Mouse (Mus musculus) heart, adult 8-10 months (tissue): ENCODE results near the gene Cfap161. TPM values are rescaled to one million over a fixed set of nuclear protein-coding genes. Genes with fewer than 3 reads are reported as not detected.

ENCODE experiments used
- DNase-seq: peaks from one replicate; pipeline ENCODE4 v3.0.0; 2022; ENCODE audit warnings: low spot score
- total RNA-seq, 4 experiments: library from RNA; stranded (reverse); gene quantifications; 2 replicates each; pipeline ENCODE4 v1.2.4; 2022

Gene Cfap161
- total RNA-seq, 4 experiments from 2014 or later, result not detected

DNA sequence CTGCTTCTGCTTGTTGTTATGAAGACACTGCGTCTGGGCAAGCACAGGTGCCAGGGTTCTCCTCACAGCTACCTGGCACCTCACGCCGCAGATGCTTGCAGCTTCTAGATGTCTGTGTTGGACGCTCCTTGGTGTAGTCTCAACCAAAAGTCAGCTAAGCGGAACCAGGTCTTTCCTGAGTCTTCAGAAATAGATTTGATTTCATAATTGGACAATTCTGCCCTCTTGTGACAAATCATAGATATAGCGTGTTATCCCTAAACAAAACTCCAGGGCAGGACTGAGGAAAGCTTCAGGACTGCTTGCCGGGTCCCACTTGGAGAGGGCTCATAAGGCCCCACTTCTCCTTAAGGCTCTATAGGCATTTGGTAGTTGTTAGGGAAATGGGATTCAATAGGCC lies 7.8 kb upstream of the Cfap161 start:
- peak; percentile 70 for DNase-seq

DNA sequence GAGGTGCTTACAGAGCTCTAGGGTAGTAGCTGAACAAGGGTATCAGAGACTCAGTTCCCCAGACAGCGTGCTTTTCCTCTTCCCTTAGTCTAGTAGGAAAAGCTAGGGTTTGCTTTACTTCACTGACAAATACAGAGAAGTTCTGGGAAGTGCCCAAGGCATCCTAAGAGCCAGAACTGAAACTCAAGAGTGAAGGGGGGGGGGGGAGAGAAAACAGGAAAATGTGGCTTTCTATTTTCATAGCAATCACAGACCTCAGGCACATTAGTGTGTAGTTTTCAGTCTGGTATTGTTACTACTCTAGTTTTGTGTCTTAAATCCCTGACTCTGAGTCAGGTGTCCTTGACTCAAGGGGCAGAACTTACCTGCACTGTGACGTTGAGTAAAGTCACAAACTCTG lies 7.3 kb upstream of the Cfap161 start:
- DNase-seq, result no peak

DNA sequence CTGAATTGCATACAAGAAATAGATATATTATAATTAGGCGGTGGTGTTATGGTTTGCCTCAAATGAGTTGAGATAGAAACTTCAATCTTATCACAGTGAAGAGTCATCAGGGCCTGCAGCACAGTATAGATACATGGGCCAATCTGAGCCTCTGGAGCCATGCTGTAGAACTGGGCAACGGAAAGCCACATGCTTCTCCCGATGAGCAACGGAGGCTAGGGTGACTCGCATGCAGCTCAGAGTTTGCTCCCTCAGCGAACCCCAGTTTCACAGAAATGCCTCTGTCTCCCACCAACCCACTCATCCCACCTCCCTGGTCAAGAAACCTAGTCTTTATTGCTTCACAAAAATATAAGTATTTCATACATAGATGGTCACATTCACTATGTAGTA lies 6.8 kb upstream of the Cfap161 start:
- DNase-seq, result no peak

DNA sequence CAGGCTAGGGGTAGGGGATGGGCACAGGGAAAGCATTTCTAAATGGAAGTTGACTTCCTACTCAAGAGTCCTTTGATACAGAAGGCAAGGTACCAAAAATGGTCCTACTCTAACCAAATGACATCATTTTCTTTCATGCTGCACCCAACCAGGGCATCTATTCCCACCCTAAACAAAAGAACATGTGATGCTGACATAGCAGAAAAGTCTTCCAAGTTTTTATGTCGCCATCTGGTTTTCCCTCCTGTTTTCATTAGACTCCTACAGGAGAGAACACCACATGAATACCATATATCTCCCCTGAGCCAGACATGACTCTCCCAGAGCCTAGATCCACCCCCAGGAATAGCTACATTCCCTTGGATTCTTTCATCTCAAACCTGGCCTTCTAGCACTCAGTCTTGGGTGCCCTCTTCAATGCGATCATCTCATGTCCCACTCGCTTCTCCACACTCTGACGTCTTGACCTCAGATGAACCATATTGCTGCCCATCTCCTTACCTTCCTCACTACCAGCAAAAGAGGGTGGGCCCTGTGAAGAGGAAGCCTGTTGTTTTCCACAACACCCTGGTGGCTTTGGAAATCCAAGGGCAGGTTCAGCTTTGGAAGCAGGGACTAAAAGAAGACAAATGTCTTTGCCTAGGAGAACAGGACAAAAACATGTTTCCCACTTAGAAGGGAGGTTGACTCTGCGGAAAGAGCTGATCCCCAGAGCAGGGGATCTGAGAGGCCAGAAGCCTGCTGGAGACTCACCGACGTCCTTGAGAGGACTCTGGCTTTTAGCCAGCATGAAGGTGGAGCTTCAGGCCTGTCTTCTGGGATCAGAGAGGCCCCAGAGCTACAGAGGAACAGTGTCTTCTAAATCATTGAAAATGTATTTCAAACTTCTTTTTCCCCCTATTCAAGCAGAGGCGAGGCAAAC lies 6.1 kb upstream of the Cfap161 start:
- no peak for DNase-seq

DNA sequence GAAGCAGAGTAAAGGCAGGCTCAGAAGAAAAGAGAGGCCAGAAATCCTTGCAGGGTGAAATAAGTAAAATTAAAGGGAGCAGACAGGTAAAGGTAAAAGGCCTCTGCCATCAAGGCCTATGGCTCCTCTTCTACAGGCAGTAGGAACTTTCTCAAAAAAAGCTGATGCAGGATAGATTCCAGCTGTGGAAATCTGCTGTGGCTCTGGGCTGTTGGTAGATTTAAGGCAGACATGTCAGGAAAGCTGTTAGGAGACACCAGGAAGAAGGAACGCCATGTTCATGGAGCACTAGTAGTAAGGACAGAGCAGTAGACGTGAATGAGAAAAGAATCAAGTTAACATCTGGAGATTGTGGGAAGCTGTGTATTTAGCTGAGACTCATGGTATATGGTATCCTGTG lies 5.4 kb upstream of the Cfap161 start:
- no peak for DNase-seq

DNA sequence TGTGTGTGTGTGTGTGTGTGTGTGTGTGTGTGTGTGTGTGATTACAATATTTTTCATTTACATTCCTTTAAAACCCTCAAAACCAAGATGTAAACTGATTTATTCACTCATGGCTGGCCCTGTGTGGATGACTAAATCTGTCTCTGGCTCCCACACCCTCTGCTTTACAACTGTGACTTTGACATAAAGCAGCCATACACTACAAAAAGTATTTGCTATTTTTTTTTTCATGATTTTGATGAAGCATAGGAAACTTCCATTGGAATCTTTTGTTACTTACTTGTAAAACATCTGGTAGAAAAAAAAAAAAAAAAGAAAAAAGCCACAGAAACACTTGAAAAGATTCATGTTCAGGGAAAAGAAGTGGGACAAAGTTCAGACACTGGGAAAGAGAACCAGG lies 3.3 kb upstream of the Cfap161 start:
- DNase-seq, result no peak

DNA sequence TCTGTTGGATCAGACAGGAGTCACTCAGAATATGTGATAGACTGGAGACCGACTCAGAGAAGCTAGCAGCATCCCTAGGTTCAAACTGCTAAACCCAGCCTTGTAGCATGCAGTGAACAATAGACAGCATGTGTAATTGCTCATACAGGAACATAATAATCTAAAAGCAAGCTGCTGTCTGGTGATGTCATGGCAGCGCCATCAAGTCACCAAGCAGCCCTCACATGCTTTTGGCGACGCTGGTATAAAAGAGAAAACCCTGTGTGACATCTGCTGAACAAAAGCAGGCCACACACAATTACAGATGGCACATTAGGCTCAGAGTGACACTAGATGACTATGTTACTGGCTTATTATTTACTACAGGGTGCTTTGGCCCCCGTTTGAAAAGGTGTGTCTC lies 1.5 kb upstream of the Cfap161 start:
- DNase-seq, result no peak

DNA sequence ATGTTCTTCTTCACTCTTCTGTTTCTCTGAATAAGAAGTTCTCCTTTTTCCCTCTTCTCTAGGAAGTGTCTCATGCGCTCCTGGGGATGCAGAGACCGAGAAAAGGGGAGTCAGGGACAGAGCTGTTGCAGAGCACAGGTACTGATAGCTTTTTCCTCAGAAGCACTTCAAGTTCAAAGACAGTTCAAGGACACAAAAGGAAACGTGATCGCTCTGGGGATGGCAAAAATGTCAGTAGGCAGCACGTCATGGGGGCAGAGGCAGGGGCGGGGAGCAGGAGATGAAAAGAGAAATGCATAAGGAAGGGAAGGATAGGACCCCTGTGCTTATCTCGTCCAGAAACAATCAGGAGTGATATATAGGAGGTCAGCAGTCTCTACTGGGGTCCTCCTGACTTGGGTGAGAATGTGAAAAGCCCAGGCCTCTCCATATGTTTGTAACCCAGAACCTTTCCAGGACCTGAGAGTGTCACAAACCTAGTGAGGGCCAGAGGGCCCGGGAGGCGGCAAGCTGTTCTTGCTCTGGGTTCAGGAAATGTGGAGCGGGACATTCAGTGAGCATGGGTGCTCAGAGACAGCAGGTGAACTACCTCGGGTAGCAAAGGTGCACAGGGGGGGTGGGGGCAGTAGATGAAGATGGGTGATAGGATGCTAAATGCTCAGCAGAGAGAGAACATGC lies 535 bp downstream of the Cfap161 start:
- DNase-seq, result no peak

DNA sequence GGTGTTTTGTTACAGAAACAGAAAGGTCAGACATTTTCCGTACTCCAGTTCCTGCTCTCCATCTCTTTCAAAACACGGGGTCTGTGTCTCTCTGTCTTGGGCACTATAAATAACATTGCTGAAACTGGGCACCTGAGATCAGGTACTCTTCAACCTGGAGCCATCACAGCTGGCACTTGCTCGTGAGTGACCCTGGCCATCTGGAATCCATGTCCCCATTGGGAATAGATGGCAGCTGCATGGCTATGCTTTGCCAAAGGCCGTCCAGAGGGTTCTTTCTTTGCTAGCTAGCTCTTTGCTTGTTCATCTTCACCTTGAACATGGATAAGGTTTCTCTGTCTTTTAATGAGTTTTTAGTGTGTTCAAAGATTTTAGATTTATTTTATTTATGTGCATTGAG lies 13.8 kb downstream of the Cfap161 start:
- no peak for DNase-seq

DNA sequence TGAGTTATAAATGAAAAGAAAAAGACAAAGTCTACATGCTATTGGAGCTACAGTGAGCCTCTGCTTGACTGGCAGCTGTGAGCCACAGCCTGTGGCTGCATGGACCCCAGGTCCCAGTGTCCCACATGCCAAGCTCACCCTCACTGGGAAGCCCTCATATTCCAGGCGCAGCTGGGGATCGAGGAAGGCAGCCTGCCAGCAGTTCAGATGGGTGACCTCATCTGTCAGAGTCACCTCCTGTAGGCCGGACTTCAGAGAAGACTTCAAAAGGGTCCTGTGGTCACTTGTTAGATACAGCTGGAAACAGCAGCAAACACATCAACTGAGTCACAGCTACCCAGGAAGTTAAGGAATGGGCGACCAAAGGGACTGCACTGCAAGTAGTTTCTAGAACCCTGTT lies 14.7 kb downstream of the Cfap161 start:
- no peak for DNase-seq

DNA sequence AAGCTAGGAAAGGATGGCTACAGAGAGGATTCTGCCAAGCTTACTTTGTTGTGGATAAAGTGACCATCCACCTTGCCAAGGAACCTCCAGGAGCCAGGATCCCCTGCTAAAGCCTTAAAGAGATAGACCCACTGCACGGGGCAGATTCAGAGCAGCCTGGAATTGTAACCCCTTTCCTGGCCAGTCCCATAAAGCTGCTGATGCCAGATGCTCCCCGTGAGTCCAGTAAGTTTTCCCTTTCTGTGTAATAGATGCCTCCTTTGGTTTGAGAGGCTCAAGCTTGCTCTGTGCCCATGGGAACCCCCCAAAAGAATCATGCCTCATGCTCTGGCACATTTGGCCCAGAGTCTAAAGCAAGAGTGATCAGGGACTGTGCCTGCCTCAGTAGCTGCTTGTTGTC lies 15.7 kb downstream of the Cfap161 start:
- no peak for DNase-seq

DNA sequence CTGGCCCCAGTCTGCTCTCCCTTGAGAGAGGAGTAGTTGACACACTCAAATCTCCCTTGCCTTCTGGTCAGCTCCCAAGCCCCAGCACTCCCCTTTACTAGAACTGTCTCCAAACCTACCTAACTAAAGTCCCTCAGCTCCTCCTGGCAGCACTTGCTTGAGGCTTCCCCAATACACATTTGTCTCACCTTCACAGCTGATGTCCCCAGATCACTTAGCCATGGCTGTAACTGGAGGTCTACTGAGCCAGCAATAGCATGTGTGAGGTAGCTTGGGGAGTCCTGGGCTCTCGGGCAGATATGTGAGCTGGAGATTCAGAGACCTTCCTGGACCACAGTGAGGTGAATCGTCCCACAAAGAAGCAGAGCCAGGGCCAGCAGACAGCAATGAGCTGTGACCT lies 16.2 kb downstream of the Cfap161 start:
- no peak for DNase-seq

DNA sequence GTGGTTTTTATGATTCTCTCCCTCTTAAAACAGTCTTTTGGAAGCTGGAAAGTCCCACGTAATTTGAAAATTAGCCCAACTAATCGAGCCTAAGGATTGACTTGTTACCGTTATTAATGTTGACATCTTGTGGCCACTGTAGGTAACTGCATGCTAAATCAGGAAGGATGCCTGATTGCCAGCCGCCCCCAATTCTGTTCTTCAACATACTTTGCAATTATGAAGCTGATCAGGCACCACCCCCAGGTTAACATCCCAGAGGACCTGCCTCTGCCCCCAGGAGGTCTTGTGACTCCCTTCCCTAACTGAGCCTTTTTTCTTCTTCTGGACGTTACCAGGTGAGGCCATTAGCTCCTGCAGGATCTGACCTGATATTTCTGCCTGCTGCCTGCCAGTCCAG lies 20.0 kb downstream of the Cfap161 start:
- DNase-seq, result peak; percentile 54

DNA sequence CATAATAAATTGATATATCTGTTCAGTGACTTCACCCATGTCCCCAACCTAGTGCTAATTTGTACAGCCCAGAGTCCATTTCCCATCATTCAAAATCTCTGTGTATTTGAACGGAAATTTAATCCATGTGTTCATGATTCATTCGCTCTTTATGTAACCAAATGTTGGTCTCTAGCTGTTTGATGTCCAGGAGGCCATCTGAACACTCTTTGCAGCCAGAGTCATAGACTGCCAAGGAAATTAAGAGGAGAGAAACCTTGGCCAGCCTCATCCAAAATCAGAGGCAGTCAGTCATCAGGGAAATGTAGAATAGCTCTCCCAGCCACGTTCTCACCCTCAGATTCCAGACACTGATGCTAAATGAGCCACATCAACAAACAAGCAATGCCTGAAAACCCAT lies 31.0 kb downstream of the Cfap161 start:
- DNase-seq, result peak; percentile 34

DNA sequence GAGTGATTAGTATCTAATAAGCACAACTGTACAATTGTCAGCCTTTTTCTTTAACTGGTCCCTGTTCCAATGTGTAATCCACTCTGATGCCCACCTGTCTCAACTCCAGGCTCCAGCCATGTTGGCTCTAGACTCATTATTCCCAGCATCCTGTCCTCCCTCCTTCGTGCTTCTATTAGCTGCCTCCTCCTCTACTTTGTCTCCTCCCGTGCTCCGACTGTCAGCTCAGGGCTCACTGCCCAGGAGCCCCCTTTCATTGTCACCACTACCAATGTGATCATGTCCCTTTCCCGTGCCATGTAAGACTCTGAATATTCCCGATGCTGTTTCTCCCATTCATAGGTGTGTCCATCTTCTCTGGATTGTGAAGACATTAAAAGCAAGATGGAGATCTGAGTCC lies 32.3 kb downstream of the Cfap161 start:
- no peak for DNase-seq

DNA sequence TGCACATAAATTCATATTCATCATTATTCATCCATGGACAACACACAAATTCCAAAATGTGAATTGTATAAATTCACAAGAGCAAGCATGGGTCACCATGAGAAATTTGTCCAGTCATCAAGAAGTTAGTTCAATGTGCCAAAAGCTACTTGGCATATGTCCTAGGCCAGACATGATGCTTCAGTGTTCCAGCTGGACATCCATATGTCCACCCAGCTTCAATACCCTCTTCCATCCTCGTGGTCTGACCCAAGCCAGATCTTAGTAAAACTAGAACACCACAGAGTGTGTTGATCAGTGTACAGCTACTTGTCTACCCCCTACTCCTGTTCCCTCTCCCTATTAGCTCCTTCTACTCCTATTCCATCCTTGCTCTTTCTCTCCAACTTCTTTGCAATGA lies 43.6 kb downstream of the Cfap161 start:
- DNase-seq, result no peak

DNA sequence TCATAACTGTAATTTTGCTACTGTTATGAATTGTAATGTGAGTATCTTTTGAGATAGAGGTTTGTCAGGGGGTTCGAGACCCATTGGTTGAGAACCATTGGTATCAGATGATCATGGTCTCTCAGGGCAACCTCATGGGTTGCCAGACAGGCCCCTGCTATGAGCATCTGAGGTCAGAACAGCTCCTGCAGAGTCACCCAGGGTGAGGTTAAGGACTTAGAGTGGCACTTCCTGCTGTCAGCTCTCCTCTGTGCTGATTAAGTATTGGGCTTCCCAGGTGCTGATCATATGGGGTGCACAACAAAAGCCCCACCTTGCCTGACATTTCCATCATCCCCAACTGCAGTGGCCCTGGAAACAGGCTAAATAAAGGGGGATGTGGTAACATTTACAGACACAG lies 46.3 kb downstream of the Cfap161 start:
- no peak for DNase-seq

DNA sequence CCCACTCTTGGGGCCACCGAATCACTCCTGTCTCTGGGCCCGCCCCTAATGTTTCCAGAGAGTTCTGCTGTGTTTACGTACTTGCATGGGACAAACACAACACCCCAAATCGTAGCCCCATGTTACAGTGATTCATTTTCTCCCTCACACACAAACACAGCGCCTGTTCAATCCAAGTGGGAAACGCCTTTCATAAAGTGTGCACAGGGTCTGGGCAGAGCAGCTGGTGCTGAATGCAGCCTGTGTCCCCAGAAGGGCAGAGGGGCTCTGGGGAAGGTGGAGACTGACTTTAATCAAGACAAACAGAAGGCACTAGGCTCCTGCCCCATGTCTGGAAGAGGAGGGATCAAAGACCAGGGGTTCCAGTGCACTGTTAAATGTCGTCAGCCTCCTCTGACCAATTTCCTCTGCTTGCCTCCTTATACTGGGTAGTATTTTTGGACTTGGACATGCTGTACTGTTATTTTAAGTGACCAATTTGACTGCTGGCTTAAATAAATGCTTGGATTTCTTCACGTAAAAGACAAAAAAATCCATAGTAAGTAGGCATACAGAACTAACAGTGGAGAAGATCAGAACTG lies 48.5 kb downstream of the Cfap161 start:
- DNase-seq, result peak; percentile 28

DNA sequence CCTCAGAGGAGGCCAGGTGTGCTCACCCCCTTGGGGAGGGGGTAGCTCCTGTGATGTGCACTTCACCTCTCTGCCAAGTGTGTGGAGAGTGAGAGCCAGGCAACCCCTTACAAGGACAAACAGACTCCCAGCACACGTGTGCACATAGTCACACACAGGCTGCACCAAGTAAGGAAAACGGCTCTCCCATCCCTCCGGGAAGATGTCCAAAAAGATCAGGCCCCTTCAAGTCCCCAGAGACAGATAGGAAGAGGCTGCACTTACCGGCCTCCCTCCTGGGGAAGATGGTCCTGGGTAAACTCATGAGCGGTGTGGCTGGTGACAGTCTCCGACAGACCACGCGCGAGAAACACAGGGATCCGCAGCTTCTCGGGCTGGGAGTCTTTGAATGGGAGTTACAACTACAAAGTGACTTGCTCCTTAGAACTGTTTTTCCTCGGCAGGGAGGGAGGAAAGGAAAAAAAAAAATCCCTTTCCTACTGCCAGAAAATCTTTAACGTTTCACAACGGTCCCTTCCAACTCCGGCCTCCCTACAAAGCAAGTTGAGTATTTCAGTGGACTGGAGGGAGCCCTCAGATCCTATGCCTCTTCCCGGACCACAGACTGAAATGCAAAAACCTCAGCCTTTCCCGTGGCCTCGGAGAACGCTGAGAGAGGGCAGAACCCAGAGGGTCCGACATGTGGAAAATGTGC lies 49.1 kb downstream of the Cfap161 start, which contains the start of gene Il16:
Il16 (minus strand) TSS at position 314 of the 694 bp plus-strand sequence.
- DNase-seq, result peak; percentile 46

DNA sequence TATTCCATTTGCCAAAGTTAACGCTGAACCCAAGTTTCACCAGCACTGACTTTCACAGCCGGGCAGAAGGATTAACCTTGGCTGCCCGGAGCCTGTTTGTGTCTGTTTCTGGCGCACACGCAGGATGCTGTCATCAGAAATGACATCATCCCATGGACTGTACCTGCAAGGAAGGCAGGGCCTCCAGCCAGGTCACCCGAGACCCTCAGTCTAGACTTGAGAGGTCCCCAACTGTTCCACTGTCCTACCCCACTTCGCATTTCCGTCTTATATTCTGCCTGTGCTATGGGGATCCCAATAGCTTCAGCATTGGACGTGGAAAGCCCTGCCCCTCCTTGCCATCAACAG lies 49.6 kb downstream of the Cfap161 start:
- DNase-seq, result no peak

DNA sequence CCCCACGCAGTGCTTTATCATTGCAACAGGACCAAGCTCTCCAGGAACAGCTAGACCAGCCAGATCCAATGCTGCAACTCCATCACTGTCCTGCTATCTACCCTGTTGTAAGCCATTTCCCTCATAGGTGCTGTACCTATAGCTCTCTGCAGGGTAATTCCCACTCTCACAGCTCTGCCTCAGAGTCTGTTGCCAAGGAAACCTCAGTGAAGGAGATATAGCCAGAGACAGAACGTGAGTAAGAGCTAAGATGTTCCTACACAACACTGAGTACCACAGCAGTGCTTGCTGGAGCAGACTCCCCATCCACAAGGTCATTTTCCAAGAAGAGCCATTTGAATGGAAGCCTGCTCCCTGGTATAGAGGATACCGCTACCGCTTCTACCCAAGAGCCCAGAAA lies 50.4 kb downstream of the Cfap161 start:
- no peak for DNase-seq

DNA sequence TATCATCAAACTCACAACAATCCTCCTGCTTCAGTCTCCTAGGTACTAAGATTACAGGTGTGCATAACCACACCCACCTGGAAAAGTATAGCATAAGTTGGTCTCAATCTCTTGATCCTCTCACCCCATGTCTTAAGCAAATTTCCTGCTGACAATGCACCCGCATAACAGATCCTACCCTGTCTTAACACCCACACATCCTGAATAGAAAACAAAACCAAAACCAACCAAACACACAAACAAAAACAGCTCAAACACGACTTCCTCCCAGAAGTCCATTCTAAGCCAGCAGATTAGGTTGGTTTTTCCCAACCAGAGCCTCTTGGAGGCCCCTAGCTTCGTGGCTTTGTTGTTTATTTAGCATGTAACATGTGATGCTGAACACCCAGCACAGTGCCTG lies 52.0 kb downstream of the Cfap161 start:
- DNase-seq, result no peak
